Mouse (Mus musculus): Measurements from ENCODE around the gene Tnf.

Tnf gene

GRCm38 (mm10) chr17:35197126-35197525, 4.7 kb downstream of the Tnf start:
- DNase-seq, result no peak

GRCm38 (mm10) chr17:35196321-35196641, 5.5 kb downstream of the Tnf start:
- no peak for DNase-seq

GRCm38 (mm10) chr17:35195631-35196320, 6.0 kb downstream of the Tnf start:
- DNase-seq, result peak; percentile 77 to 82

- DNase-seq, result no peak
Measured at GRCm38 (mm10) chr17:35194844-35195630, 6.8 kb downstream of the Tnf start.

- DNase-seq, result peak in 1 of 2 experiments; percentile 56
Measured at GRCm38 (mm10) chr17:35193881-35194843, 7.6 kb downstream of the Tnf start, which contains the start of gene Ltb. Ltb (plus strand) TSS chr17:35194439.

- no peak for DNase-seq
Measured at GRCm38 (mm10) chr17:35192924-35193323, 8.9 kb downstream of the Tnf start.

GRCm38 (mm10) chr17:35191723-35192122, 10.1 kb downstream of the Tnf start:
- no peak for DNase-seq

GRCm38 (mm10) chr17:35190096-35190495, 11.7 kb downstream of the Tnf start:
- DNase-seq, result no peak

- no peak for DNase-seq
Measured at GRCm38 (mm10) chr17:35189186-35189585, 12.6 kb downstream of the Tnf start.

- no peak for DNase-seq
Measured at GRCm38 (mm10) chr17:35187959-35188610, 13.7 kb downstream of the Tnf start, which contains the start of gene Lst1. Lst1 (minus strand) TSS chr17:35188439.

GRCm38 (mm10) chr17:35187345-35187744, 14.5 kb downstream of the Tnf start:
- DNase-seq, result no peak

- DNase-seq, result peak; percentile 55 to 58
Measured at GRCm38 (mm10) chr17:35186681-35187080, 15.1 kb downstream of the Tnf start.

- DNase-seq, result peak; percentile 83 to 84
Measured at GRCm38 (mm10) chr17:35185639-35186611, 15.9 kb downstream of the Tnf start.

- no peak for DNase-seq
Measured at GRCm38 (mm10) chr17:35180093-35180492, 21.7 kb downstream of the Tnf start.

- DNase-seq, result peak; percentile 73 to 78
Measured at GRCm38 (mm10) chr17:35178528-35178927, 23.3 kb downstream of the Tnf start.

- peak in 1 of 2 experiments; percentile 25 for DNase-seq
Measured at GRCm38 (mm10) chr17:35175968-35176367, 25.8 kb downstream of the Tnf start, which contains the start of gene Aif1. Aif1 (minus strand) TSS chr17:35176068.

GRCm38 (mm10) chr17:35175382-35175781, 26.4 kb downstream of the Tnf start:
- DNase-seq, result no peak

GRCm38 (mm10) chr17:35174201-35174977, 27.4 kb downstream of the Tnf start:
- no peak for DNase-seq

- no peak for DNase-seq
Measured at GRCm38 (mm10) chr17:35173329-35173728, 28.5 kb downstream of the Tnf start.
